Mouse (Mus musculus): Measurements from ENCODE around the gene Ets2.

GRCm38 (mm10) chr16:95724251-95724650 lies 22.4 kb downstream of the Ets2 start:
- TF ChIP-seq EP300 (IDR thresholded peaks at IDR 0.05; ENCODE audit: low read depth) (no peak), CTCF (IDR thresholded peaks at IDR 0.05; ENCODE audit: low read depth) (no peak)
